Mouse (Mus musculus): ENCODE results near the gene Gm3336.
A peak's percentile ranks its signal among the peaks of the same experiment; 100 is the strongest.

Gene Gm3336

GRCm38 (mm10) chr8:70695318-70696018, 22.9 kb upstream of the Gm3336 start:
- DNase-seq (ENCODE audit: low spot score in 2 of 2): peak in 1 of 2 experiments; percentile 61

- DNase-seq (ENCODE audit: low spot score in 2 of 2): peak; percentile 76 to 77
These were observed 22.1 kb upstream of the Gm3336 start for GRCm38 (mm10) chr8:70696019-70696885.

- DNase-seq (ENCODE audit: low spot score in 2 of 2): no peak
These were observed 21.4 kb upstream of the Gm3336 start for GRCm38 (mm10) chr8:70696946-70697345.

GRCm38 (mm10) chr8:70697366-70698250, 20.7 kb upstream of the Gm3336 start:
- no peak for DNase-seq (ENCODE audit: low spot score in 2 of 2)

- peak; percentile 99 to 100 for DNase-seq (ENCODE audit: low spot score in 2 of 2)
These were observed 19.8 kb upstream of the Gm3336 start, which contains the start of gene Jund for GRCm38 (mm10) chr8:70698310-70699109. Jund (plus strand) TSS chr8:70698949.

GRCm38 (mm10) chr8:70699116-70699833, 19.1 kb upstream of the Gm3336 start:
- DNase-seq (ENCODE audit: low spot score in 2 of 2): no peak

GRCm38 (mm10) chr8:70699834-70700554, 18.3 kb upstream of the Gm3336 start:
- peak; percentile 79 to 80 for DNase-seq (ENCODE audit: low spot score in 2 of 2)

- peak; percentile 87 to 90 for DNase-seq (ENCODE audit: low spot score in 2 of 2)
These were observed 17.8 kb upstream of the Gm3336 start for GRCm38 (mm10) chr8:70700555-70700922.

GRCm38 (mm10) chr8:70701048-70701981, 17.0 kb upstream of the Gm3336 start:
- DNase-seq (ENCODE audit: low spot score in 2 of 2): no peak

- no peak for DNase-seq (ENCODE audit: low spot score in 2 of 2)
These were observed 16.1 kb upstream of the Gm3336 start for GRCm38 (mm10) chr8:70701982-70702841.

- DNase-seq (ENCODE audit: low spot score in 2 of 2): peak in 1 of 2 experiments; percentile 70
These were observed 15.5 kb upstream of the Gm3336 start for GRCm38 (mm10) chr8:70702842-70703182.

GRCm38 (mm10) chr8:70703287-70703686, 15.1 kb upstream of the Gm3336 start, which contains the start of gene Iqcn:
Iqcn (plus strand) TSS chr8:70703457.
- DNase-seq (ENCODE audit: low spot score in 2 of 2): no peak

GRCm38 (mm10) chr8:70708281-70708680, 10.1 kb upstream of the Gm3336 start:
- no peak for DNase-seq (ENCODE audit: low spot score in 2 of 2)

- DNase-seq (ENCODE audit: low spot score in 2 of 2): no peak
These were observed 8.5 kb upstream of the Gm3336 start for GRCm38 (mm10) chr8:70709794-70710193.

GRCm38 (mm10) chr8:70710296-70710695, 8.0 kb upstream of the Gm3336 start:
- no peak for DNase-seq (ENCODE audit: low spot score in 2 of 2)

GRCm38 (mm10) chr8:70711041-70711440, 7.3 kb upstream of the Gm3336 start:
- no peak for DNase-seq (ENCODE audit: low spot score in 2 of 2)

GRCm38 (mm10) chr8:70713991-70714390, 4.4 kb upstream of the Gm3336 start:
- DNase-seq (ENCODE audit: low spot score in 2 of 2): no peak

- DNase-seq (ENCODE audit: low spot score in 2 of 2): no peak
These were observed 3.3 kb upstream of the Gm3336 start for GRCm38 (mm10) chr8:70715086-70715485.

All from urinary bladder, postnatal 4 days (tissue).